Mouse (Mus musculus) spleen, adult 12 weeks (tissue): ENCODE data around the gene Scn4b.
A peak's percentile ranks its signal among the peaks of the same experiment; 100 is the strongest.

Experiments
- DNase-seq: peaks from one replicate; pipeline ENCODE4 v3.0.0; 2022; ENCODE audit warnings: low spot score

Scn4b gene

GRCm38 (mm10) chr9:45138191-45139032 lies at the start of gene Scn4b:
Gene Scn4b (plus strand): TSS chr9:45138395.
- DNase-seq: no peak

DNA sequence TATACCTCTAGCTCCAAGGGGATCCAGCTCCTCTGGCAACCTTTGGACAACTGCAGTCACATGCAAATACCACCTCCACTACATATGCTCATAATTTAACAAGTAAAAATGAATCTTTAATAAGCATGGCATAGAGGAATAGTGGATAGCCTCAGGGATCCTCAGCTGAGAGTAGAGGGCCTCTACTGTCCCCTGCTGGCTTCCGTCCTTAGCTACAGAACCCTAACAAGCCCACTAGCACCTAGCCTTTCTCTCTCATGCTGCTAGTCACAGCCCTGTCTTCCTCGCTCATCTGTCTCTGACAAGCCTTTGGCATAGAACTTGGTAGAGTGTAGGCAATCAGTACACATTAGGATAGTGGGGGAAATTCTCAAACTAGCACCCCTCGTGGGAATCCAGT lies 47.4 kb upstream of the Scn4b start:
- no peak for DNase-seq

DNA sequence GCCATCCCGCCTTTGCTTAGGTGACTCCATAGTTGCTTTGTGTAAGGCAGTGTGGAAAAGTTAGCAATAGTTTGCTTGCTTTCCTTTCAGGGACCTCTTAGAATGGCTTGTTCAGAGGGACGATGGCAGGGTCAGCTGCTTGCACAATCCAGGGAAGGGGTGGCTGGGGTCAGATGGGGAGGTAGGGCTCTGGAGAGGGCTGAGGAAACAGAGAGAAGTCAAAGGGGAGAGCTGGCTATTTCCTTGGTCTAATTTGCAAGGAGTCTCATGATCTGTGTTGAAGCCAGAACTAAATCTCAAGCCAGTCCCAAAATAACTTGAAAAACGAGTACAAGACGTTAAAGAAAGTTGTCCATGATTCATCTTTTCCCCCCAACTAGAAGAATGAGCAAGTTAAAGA lies 45.6 kb upstream of the Scn4b start:
- DNase-seq: no peak

GRCm38 (mm10) chr9:45095149-45095937 lies 42.9 kb upstream of the Scn4b start:
- no peak for DNase-seq

GRCm38 (mm10) chr9:45097877-45098276 lies 40.3 kb upstream of the Scn4b start:
- DNase-seq: no peak

- DNase-seq: no peak
Measured at GRCm38 (mm10) chr9:45098426-45098825, 39.8 kb upstream of the Scn4b start.

DNA sequence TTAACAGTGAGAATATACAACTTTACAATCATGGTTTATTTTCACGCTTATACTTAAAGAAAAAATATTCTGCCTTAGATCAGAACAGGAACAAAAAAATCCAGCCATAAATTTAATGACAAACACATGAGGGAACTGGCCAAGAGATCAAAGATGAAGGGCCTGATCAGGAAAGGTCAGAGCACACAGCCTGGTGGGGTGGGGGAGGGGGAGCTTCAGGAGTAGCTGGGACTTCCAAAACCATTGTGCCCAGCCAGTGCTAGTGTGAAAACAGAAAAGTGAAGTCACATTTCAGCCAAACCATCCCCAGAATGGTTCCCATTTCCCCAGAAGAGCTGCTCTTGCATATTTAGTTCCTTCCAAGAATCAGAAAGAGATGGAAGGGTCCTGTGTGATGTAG lies 35.7 kb upstream of the Scn4b start:
- DNase-seq: no peak

GRCm38 (mm10) chr9:45103211-45103979 lies 34.8 kb upstream of the Scn4b start:
- DNase-seq: no peak

DNA sequence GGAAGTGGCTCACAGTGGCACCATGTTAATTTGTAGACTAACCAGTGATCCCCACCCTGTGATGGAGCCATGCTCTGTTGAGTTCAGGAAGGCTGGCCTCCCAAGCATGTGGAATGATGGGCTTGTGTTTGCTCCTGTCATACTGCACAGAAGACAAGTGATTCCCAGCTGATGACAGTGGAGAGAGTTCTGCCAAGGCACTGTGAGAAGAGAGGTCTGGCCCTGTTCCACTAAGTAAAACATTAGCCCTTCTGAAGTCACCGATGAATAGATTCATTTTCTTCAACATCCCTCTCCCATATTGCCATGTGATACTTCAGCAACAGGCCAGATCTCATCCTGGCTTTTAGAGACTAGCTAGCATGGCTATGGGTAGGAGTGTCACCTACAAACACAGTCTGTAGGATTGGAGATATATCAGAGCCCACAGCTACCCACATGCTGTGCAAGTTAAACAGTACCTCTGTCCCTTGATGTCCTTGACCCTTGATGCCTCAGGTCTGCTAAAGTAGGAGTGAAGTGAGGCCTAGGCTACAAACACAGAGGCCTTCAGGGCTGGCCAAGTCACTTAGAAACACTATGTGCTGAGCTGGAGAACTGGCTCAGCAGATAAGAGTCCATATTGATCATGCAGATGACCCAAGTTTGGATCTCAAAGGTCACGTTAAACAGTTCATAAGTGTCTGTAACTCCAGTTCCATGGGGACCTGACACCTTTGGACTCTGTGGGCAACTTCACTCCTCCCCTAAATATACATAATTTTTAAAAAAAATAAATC lies 32.4 kb upstream of the Scn4b start:
- no peak for DNase-seq

DNA sequence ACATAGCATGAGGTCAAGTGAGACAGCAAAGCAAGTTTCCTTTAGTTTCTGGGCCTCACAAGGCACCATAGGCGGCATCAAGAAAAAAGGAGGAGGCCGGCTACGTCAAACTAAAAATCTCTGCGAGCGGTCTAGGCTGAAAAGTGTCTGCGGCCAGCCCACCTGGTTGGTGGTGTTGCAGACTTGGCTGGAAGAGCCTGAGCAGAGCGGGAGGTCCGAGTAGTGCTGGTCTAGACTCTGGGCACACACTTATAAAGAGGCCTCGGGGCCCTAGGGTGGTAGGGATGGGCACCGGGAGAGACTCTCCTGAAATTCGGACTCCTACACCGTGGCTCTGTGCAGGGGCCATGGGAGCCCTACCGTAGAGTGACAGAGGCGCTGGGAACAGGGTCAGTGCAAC lies 22.5 kb upstream of the Scn4b start:
- no peak for DNase-seq

DNA sequence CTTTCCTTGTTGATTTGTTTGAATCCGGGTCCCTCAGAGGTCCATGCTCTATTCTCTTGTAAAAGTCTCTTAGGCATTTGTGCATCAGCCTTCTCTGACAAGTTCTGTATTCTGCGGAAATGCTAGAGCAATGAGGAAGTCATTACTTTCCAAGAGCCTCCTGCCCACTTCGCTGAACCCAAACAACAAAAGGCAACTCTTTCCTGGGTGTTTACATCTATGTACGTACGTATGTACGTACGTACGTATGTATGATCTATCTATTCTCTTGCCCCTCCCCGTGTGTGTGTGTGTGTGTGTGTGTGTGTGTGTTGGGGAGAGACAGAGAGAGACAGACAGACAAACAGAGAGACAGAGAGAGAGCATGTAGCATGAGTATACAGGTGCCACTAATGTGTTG lies 21.4 kb upstream of the Scn4b start:
- no peak for DNase-seq

DNA sequence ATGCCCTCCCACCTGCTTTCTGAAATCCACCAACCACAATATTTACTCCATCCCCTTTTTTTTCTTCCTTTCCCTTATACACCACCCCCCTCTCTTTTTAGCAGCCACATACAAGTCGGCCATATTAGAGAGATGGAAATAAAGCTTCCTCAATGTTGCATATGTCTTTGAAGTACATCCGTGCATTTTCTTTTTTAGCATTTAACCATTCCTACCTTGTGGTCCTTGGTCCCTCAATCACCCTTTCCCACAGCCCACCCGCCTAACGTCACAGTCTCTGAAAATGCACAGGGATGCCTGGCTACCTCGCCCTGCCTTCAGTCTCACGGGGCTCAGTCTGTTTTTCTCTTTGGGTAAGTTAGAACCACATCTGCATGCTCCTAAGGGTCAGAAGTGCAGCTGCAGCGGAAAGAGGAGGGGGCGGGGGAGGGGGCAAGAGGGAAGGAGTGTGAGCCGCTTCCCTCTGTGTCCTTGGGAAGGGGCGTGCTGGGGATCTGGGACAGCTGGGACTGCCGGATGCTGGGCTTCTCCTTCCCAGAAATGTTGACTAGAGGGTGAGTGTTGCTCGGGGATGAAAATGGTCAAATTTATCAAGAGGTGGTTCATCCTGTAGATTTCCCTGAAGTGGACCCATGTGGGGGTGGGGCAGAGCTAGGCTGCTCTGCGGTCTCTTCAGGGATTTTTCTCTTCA lies 20.3 kb upstream of the Scn4b start, which contains the start of gene Scn2b:
TSS of gene Scn2b (plus strand) at position 42 of the 691 bp plus-strand sequence.
- no peak for DNase-seq

DNA sequence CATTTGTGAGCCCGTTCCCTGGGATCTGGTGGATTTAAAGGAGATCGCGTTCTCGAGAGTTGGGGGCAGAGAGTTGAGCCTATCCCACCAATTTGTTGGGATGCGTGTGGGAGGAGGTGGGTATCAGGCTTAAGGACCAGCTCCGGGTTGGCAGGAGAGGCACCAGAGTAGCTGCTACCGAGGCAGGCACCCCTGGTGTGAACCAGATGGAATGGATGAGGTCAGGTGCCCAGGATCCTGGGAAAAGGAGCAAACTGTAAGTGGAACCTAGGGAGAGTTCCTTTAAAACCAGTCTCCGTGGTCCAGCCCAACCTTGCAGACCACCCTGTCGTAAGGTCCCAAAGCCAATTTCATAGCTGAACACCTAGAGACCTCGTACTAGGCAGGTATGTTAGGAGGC lies 19.6 kb upstream of the Scn4b start:
- no peak for DNase-seq

GRCm38 (mm10) chr9:45119316-45119953 lies 18.8 kb upstream of the Scn4b start:
- no peak for DNase-seq

DNA sequence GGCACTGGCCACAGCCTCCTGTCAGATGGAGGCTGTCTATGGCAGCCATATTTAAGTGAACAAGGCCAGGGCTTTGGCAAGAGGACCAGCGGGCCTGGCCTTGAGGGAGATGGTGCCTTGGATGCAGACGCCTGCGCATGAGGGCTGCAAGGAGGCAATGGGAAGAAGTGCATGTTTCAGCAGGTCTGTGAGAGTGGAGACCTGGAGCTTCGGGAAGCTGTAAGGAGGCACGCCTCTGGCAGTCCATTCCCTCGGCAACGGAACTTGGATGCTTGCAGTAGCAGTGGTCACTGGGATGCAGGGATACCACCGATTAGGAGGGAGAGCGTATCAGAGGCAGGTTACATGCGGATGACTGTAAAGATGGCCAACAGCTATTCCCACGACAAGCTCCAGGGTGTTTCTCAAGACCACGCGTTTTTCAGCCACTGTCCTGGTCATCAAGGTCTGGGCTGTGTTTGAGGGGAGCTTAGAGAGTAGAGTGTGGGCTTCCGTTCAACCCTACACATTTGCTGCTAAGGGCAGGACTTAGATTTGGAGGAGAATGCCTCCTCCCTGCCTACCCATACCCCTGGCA lies 18.2 kb upstream of the Scn4b start:
- no peak for DNase-seq

- DNase-seq: no peak
Measured at GRCm38 (mm10) chr9:45120567-45120966, 17.6 kb upstream of the Scn4b start.

DNA sequence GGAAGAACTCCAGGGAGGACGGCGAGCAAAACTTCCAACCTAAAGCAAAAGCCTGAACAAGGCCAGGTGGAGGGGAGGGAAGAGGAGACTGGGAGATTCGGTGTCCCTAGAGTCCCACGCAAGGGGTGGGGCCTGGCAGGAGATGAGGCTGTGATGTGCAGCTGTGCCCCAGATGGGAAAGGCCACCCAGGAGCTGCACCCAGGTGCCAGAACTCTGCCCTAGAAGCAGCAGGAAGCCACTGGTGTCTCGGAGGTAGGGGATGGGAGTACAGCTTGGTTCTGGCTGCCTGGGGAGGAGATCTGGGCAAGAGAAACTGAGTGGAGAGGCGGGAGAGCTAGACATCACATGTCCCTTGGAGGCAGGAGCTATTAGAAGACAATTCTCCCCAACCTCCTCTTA lies 17.2 kb upstream of the Scn4b start:
- no peak for DNase-seq

DNA sequence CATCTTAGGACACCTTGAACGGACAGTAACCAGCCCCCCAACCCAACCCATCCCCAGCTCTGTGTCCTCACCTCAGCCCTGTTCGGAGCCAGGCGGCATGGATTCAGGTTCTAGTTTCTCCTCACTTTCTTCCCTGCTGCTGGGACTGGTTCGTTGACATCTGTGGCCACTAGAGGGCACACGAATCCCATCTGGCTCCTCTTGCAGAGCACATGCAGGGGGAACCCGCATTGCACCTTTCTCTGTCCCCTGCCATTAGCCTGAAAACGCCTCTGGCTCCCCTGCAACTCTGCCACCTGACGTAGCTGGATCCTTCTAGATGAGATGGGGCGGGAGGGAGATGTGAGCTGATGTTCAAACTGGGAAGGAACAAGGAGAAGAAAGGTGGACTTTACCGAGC lies 16.4 kb upstream of the Scn4b start:
- peak; percentile 43 for DNase-seq

DNA sequence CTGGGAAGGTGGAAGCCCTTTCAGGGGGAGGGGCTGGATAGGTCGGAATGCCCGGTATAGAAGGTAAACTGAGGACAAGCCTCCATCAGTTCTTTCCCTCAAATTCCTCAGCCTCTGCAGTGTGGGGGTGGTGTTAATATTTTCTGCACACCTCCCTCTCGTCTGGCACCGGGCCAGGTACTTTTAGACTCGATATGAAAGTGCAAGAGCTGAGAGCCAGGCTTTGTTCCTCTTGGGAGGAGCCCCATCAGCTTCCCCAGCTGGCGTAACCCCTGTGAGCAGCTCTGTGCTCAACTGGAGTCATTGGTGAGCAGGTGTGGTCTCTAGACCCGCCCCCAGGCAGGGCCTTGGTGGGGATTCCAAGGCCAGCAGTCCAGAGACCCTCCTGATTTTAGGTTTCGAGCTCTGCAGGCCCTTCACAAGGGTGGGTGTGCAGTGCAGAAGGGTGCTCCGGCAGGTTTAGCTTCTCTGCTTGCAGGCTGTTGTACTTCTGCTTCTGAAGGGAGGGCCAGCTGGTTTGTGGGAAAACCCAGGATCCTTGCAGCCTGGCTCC lies 15.9 kb upstream of the Scn4b start:
- DNase-seq: peak; percentile 49

- DNase-seq: no peak
Measured at GRCm38 (mm10) chr9:45125211-45125610, 13.0 kb upstream of the Scn4b start.
